Mouse (Mus musculus) small intestine, adult 2 months (tissue): ENCODE data around the gene Gsto1. TPM values are rescaled to one million over a fixed set of nuclear protein-coding genes. Genes with fewer than 3 reads are reported as not detected.
A peak's percentile ranks its signal among the peaks of the same experiment; 100 is the strongest.
"Not testable (repeated sequence)": the region's sequence is repeated elsewhere in the genome, so short reads cannot be mapped to it uniquely, and the experiment has no call there.

ENCODE experiments used
- H3K27ac ChIP-seq: fragments of 200-500 bp; 2 replicates; pipeline ENCODE4 v1.5.1; 2012; ENCODE audit warnings: low read depth, low read length, control low read depth, inconsistent platforms; ENCODE audit not compliant: insufficient read depth
- H3K27me3 ChIP-seq: fragments of 200-500 bp; 2 replicates; pipeline ENCODE4 v1.6.1; 2012; ENCODE audit warnings: mild to moderate bottlenecking, moderate library complexity, low read length, inconsistent platforms; ENCODE audit not compliant: control insufficient read depth, insufficient read depth
- H3K36me3 ChIP-seq: fragments of 200-500 bp; 2 replicates; pipeline ENCODE4 v1.6.1; 2012; ENCODE audit warnings: mild to moderate bottlenecking, low read length, control low read depth, inconsistent platforms; ENCODE audit not compliant: control insufficient read depth, insufficient read depth
- H3K4me1 ChIP-seq: fragments of 200-500 bp; 2 replicates; pipeline ENCODE4 v1.6.1; 2012; ENCODE audit warnings: low read length, inconsistent platforms, mixed read lengths; ENCODE audit not compliant: control insufficient read depth, insufficient read depth, insufficient read length
- H3K4me3 ChIP-seq: fragments of 200-500 bp; 2 replicates; pipeline ENCODE4 v1.5.1; 2012; ENCODE audit warnings: low read depth, mild to moderate bottlenecking, control low read depth, inconsistent platforms, low read length, moderate library complexity
- CTCF ChIP-seq: fragments of 200-500 bp; IDR thresholded peaks from 2 replicates; pipeline ENCODE4 v1.5.1; 2012; ENCODE audit warnings: low read depth, mild to moderate bottlenecking, control low read depth, inconsistent platforms, low read length, moderate library complexity, mixed read lengths; ENCODE audit not compliant: insufficient replicate concordance, insufficient read length; ENCODE audit errors: extremely low read depth
- POLR2A ChIP-seq: fragments of 200-500 bp; IDR thresholded peaks from 2 replicates; pipeline ENCODE4 v1.6.1; 2012; ENCODE audit warnings: low read depth, mild to moderate bottlenecking, control low read depth, inconsistent platforms, low read length, moderate library complexity
- WGBS: fragments of 180-500 bp; shearing (Covaris S2); methylation state at CpG from one replicate; pipeline ENCODE4 v1.1.7; 2018; 5-methylcytosine and 5-hydroxymethylcytosine counted together
- polyA plus RNA-seq: library from polyadenylated mRNA; depleted of rRNA; stranded (reverse); fragments of >200 nt; gene quantifications from 2 replicates; pipeline ENCODE4 v1.2.3, GENCODE M21; 2012

The Gsto1 gene
- polyA plus RNA-seq, 1 experiment: 242 TPM

GRCm38 (mm10) chr19:47836701-47837526 lies 17.9 kb upstream of the Gsto1 start:
- peaks cover 4% of the 10 kb centered on the region for H3K4me1 ChIP-seq
- peak overlapping the region; percentile 54 for H3K4me3 ChIP-seq
- H3K27me3 ChIP-seq: peaks cover 17% of the 10 kb centered on the region
- peak; percentile 14; the same call in 1 of the 2 replicates for TF ChIP-seq CTCF
- no peak for TF ChIP-seq POLR2A
- H3K36me3 ChIP-seq: no peaks in the 10 kb centered on the region
- H3K27ac ChIP-seq: no peak overlapping the region
- WGBS: 9% methylated on average over 49 of the region's 49 CpGs

DNA sequence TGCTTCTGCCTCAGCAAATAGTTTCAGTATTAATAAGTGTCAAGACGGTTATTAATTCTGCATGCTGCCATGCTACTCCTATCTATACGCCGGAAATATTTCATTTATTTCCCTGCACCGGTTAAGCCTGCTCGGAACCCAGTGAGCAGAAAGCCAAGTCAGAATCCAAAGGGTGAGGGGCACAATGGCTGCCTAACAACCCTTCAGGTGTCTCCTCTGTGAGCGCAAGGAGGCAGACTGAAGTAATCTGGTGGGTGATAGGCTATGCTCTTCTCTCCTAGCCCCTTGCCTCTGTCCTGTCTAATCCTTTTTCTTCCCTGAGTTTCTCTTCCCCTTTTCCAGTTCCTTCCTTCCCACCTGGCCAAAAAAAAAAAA lies 17.3 kb upstream of the Gsto1 start:
- TF ChIP-seq CTCF (no peak), POLR2A (no peak)
- peak overlapping the region; percentile 54 for H3K4me3 ChIP-seq
- 3% methylated on average over 6 of the region's 6 CpGs for WGBS
- H3K4me1 ChIP-seq: peaks cover 4% of the 10 kb centered on the region
- peaks cover 17% of the 10 kb centered on the region for H3K27me3 ChIP-seq
- no peaks in the 10 kb centered on the region for H3K36me3 ChIP-seq
- H3K27ac ChIP-seq: no peak overlapping the region

DNA sequence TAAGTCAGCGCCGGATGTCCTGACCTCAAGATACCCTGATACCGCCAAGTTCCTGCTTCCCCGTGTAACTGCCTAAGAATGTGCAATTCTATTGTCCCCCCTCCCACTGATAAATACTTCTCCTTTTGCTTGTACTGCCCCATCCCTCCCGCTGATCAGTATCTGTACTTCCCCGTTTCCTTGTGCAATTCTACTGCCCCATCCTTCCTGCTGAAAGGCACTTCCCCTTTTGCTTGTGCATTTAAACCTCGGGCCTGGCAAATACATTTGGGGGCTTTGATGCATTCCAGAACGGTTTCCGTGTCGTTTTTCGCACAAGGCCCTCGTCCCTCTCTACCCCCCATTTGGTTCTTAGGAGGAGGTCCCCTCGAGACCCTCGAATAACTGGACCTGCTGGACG lies 13.5 kb upstream of the Gsto1 start:
- not testable (repeated sequence) for H3K27ac ChIP-seq, H3K4me3 ChIP-seq, H3K36me3 ChIP-seq, H3K4me1 ChIP-seq
- 80% methylated on average over 15 of the region's 15 CpGs for WGBS
- peaks cover 17% of the 10 kb centered on the region for H3K27me3 ChIP-seq

DNA sequence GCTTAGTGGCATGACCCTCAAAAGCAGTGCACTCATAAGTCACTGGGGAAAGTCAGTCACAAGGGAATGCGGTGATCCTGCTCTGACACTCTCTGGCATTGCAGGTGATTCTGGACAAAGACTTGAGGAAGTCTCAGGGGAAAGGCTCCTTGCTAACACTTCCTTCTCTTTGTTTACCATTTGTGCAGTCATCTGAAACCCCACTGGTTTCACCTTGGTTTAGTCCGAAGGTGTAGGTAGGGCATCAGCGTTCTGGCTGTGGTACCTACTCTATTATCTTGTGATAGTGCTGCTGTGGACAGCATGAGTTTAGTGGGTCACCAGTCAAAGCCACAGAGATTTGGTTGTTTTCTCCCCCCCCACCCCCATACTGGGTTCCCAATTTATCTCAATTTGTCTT lies 5.0 kb upstream of the Gsto1 start:
- WGBS: 75% methylated on average over 3 of the region's 3 CpGs
- H3K4me3 ChIP-seq: no peak overlapping the region
- H3K27ac ChIP-seq: no peak overlapping the region
- no peaks in the 10 kb centered on the region for H3K36me3 ChIP-seq
- no peaks in the 10 kb centered on the region for H3K4me1 ChIP-seq
- no peaks in the 10 kb centered on the region for H3K27me3 ChIP-seq
- no peak for TF ChIP-seq POLR2A
- no peak for TF ChIP-seq CTCF

- H3K36me3 ChIP-seq, H3K27ac ChIP-seq, H3K4me1 ChIP-seq, H3K4me3 ChIP-seq, H3K27me3 ChIP-seq: not testable (repeated sequence)
- WGBS: 84% methylated on average over 3 of the region's 3 CpGs
Observed at GRCm38 (mm10) chr19:47852131-47852530, 2.6 kb upstream of the Gsto1 start.

DNA sequence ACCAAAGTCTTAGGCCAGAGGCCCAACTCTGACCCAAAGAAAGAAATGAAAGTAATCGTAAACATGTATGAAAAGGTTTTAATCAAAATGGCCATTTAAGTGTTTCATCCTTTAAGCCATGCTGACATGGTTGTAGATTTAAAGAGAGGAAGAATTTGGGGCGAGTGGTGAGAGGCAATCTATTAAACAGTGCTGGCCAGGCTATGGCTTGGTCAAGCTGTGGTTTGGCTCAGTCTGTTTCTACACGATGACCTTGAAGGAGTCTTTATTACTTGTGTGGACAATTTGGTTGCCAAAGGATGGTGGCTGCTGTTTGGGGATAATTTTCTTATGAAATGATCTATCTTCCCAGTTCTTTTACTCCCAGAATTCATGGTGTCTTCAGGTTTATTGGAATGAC lies 1.7 kb upstream of the Gsto1 start:
- no peak for TF ChIP-seq CTCF
- TF ChIP-seq POLR2A: no peak
- WGBS: 88% methylated on average over 3 of the region's 3 CpGs
- Histone ChIP-seq H3K4me1 (peaks cover 3% of the 10 kb centered on the region), H3K4me3 (no peak overlapping the region), H3K27me3 (no peaks in the 10 kb centered on the region), H3K27ac (no peak overlapping the region), H3K36me3 (peaks cover 7% of the 10 kb centered on the region)

DNA sequence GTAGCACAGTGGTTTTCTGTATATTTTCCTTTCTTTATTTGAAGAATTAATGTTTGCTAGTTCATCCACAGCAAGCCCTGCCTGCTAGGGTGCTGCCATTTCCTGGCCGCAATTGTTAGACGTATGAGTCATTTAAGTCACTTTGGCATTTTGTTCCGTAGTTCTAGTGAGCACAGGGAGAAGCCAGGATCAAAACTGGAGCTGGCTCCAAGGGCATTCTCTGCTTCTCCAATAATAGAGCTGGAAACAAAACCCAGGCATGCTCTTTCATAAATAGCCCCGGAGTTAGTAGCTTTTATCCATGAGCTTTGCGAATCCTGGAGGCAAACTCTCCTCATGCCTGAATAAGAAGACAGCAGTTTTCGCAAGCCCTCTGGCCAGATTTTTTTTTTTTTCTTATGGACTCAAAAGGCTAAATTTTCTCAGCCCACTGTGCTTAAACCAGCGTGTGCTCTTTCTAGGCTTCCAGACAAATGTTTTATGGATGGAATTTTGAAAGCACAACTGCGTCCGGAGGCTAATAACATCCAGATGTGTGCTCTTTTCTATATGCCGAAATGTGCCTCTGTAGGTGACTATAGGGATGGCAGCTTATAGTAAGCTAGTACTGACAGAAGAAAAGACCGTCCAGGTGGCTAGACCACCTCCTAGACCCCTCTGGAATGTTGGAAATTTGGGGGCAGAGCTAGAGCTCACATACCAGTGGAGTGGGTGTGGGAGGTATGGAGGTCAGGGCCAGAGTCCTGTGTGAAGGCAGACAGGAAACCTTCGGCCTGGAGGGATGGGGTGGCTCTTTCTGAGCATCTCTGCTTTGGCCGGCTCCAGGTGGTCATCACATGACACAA lies 597 bp upstream of the Gsto1 start:
- H3K27ac ChIP-seq: no peak overlapping the region
- peaks cover 18% of the 10 kb centered on the region for H3K36me3 ChIP-seq
- H3K4me1 ChIP-seq: peaks cover 3% of the 10 kb centered on the region
- H3K27me3 ChIP-seq: no peaks in the 10 kb centered on the region
- TF ChIP-seq POLR2A (no peak), CTCF (no peak)
- H3K4me3 ChIP-seq: peak overlapping the region; percentile 82
- 22% methylated on average over 13 of the region's 13 CpGs for WGBS
